Mouse (Mus musculus) mouse trophoblast stem cell (cell line): ENCODE measurements around the gene Hnrnpc.

Experiments used
- in situ Hi-C, 2 experiments: fragments of 300-500 bp; cut with MseI, MboI; formaldehyde crosslinking; loops; 2 replicates in 1 of 2; 3 replicates in 1 of 2; pipeline ENCODE4 v1.15.1; 2025

The Hnrnpc gene

GRCm38 (mm10) chr14:52103856-52104676 lies at the start of gene Hnrnpc:
TSS of gene Hnrnpc (minus strand) at chr14:52104028.
- in situ Hi-C loops, result no loop called here

GRCm38 (mm10) chr14:52152613-52153012 lies 48.8 kb upstream of the Hnrnpc start:
- in situ Hi-C loops, result no loop called here

- in situ Hi-C loops, result no loop called here
Observed at GRCm38 (mm10) chr14:52152179-52152578, 48.4 kb upstream of the Hnrnpc start.

GRCm38 (mm10) chr14:52149888-52150287 lies 46.1 kb upstream of the Hnrnpc start:
- in situ Hi-C loops, result no loop called here

GRCm38 (mm10) chr14:52146540-52146939 lies 42.7 kb upstream of the Hnrnpc start:
- in situ Hi-C loops, result no loop called here

GRCm38 (mm10) chr14:52144165-52144564 lies 40.3 kb upstream of the Hnrnpc start:
- in situ Hi-C loops, result no loop called here

GRCm38 (mm10) chr14:52141445-52142127 lies 37.8 kb upstream of the Hnrnpc start:
- in situ Hi-C loops, result no loop called here

GRCm38 (mm10) chr14:52140577-52141444 lies 37.0 kb upstream of the Hnrnpc start:
- in situ Hi-C loops, result no loop called here

- in situ Hi-C loops, result no loop called here
Observed at GRCm38 (mm10) chr14:52133584-52133983, 29.8 kb upstream of the Hnrnpc start.

GRCm38 (mm10) chr14:52124636-52125035 lies 20.8 kb upstream of the Hnrnpc start:
- in situ Hi-C loops, result no loop called here

- in situ Hi-C loops, result no loop called here
Observed at GRCm38 (mm10) chr14:52123918-52124317, 20.1 kb upstream of the Hnrnpc start.

GRCm38 (mm10) chr14:52120169-52120568 lies 16.3 kb upstream of the Hnrnpc start:
- in situ Hi-C loops, result no loop called here

- in situ Hi-C loops, result no loop called here
Observed at GRCm38 (mm10) chr14:52118823-52119608, 15.2 kb upstream of the Hnrnpc start.

GRCm38 (mm10) chr14:52118456-52118822 lies 14.6 kb upstream of the Hnrnpc start:
- in situ Hi-C loops, result no loop called here

- in situ Hi-C loops, result no loop called here
Observed at GRCm38 (mm10) chr14:52117241-52117640, 13.4 kb upstream of the Hnrnpc start.

GRCm38 (mm10) chr14:52114101-52114500 lies 10.3 kb upstream of the Hnrnpc start:
- in situ Hi-C loops, result no loop called here

- in situ Hi-C loops, result no loop called here
Observed at GRCm38 (mm10) chr14:52110346-52110745, 6.5 kb upstream of the Hnrnpc start, which contains the start of gene Rpgrip1. TSS of gene Rpgrip1 (plus strand) at chr14:52110704.

- in situ Hi-C loops, result no loop called here
Observed at GRCm38 (mm10) chr14:52108025-52108424, 4.2 kb upstream of the Hnrnpc start.

GRCm38 (mm10) chr14:52106741-52107140 lies 2.9 kb upstream of the Hnrnpc start:
- in situ Hi-C loops, result no loop called here

GRCm38 (mm10) chr14:52105308-52105707 lies 1.5 kb upstream of the Hnrnpc start:
- in situ Hi-C loops, result no loop called here

GRCm38 (mm10) chr14:52104677-52105285 lies 953 bp upstream of the Hnrnpc start:
- in situ Hi-C loops, result no loop called here
